Mouse (Mus musculus) C2C12 (cell line): ENCODE results near the gene Flt3. TPM values are rescaled to one million over a fixed set of nuclear protein-coding genes. Genes with fewer than 3 reads are reported as not detected.
A peak's percentile ranks its signal among the peaks of the same experiment; 100 is the strongest.

Experiments
- H3K27me3 ChIP-seq: one replicate; pipeline ENCODE4 v1.6.1; 2011; ENCODE audit not compliant: control insufficient read depth, insufficient read depth, insufficient read length
- H3K36me3 ChIP-seq: one replicate; pipeline ENCODE4 v1.6.1; 2011; ENCODE audit not compliant: control insufficient read depth, insufficient read depth
- H3K4me3 ChIP-seq: one replicate; pipeline ENCODE4 v1.5.1; 2011; ENCODE audit warnings: mild to moderate bottlenecking, control low read depth; ENCODE audit not compliant: poor library complexity, insufficient read depth, severe bottlenecking
- H3K79me2 ChIP-seq: one replicate; pipeline ENCODE4 v1.6.1; 2011; ENCODE audit not compliant: control insufficient read depth, insufficient read depth
- H3K79me3 ChIP-seq: one replicate; pipeline ENCODE4 v1.6.1; 2011; ENCODE audit warnings: low read depth, control low read depth
- H3ac ChIP-seq: one replicate; pipeline ENCODE3; 2011; ENCODE audit warnings: low read depth; ENCODE audit not compliant: control insufficient read depth, insufficient read length
- CEBPB ChIP-seq: IDR thresholded peaks from one replicate; pipeline ENCODE4 v1.6.1; 2011; ENCODE audit warnings: low read depth, mild to moderate bottlenecking, control low read depth, moderate library complexity
- CTCF ChIP-seq: IDR thresholded peaks from one replicate; pipeline ENCODE4 v1.5.1; 2011; ENCODE audit not compliant: control insufficient read depth, insufficient read depth, insufficient read length
- FOSL1 ChIP-seq: IDR thresholded peaks from one replicate; pipeline ENCODE4 v1.8.0; 2011; ENCODE audit warnings: mild to moderate bottlenecking, low read length; ENCODE audit not compliant: poor library complexity, insufficient read depth, severe bottlenecking
- MAX ChIP-seq: IDR thresholded peaks from one replicate; pipeline ENCODE4 v1.6.1; 2011; ENCODE audit warnings: mild to moderate bottlenecking, control low read depth
- MYOD1 ChIP-seq: IDR thresholded peaks from one replicate; pipeline ENCODE4 v1.6.1; 2011; ENCODE audit warnings: low read depth; ENCODE audit not compliant: control insufficient read depth, insufficient read length
- MYOG ChIP-seq: IDR thresholded peaks from one replicate; pipeline ENCODE4 v1.6.1; 2011; ENCODE audit not compliant: control insufficient read depth, insufficient read length; ENCODE audit errors: extremely low read depth
- USF1 ChIP-seq: IDR thresholded peaks from one replicate; pipeline ENCODE4 v1.6.1; 2011; ENCODE audit warnings: low read depth, mild to moderate bottlenecking, control low read depth, moderate library complexity
- polyA plus RNA-seq: library from polyadenylated mRNA; unstranded; fragments of >200 nt; fragmentation: generic; extraction: Trizol; gene quantifications from one replicate; pipeline ENCODE4 v1.2.1, GENCODE M21; 2012; ENCODE audit warnings: missing spikeins

The Flt3 gene
- polyA plus RNA-seq, 1 experiment: 0.01 TPM

- H3K79me3 ChIP-seq: no peaks in the 10 kb centered on the region
These were observed 83.0 kb downstream of the Flt3 start for GRCm38 (mm10) chr5:147317321-147317720.

GRCm38 (mm10) chr5:147315432-147316075 lies 84.7 kb downstream of the Flt3 start:
- TF ChIP-seq USF1: no peak
- TF ChIP-seq MYOD1: no peak
- no peak for TF ChIP-seq CTCF

More at GRCm38 (mm10) chr5:147317321-147317720, 83.0 kb downstream of the Flt3 start:
- Histone ChIP-seq H3ac (no peak overlapping the region), H3K4me3 (no peak overlapping the region), H3K36me3 (no peaks in the 10 kb centered on the region), H3K27me3 (peaks cover 27% of the 10 kb centered on the region), H3K79me2 (no peaks in the 10 kb centered on the region)
- TF ChIP-seq CEBPB (no peak), USF1 (no peak), MAX (no peak), MYOD1 (no peak), MYOG (no peak), FOSL1 (no peak), CTCF (no peak)

GRCm38 (mm10) chr5:147314646-147315431 lies 85.5 kb downstream of the Flt3 start:
- Histone ChIP-seq H3K36me3 (no peaks in the 10 kb centered on the region), H3K27me3 (peaks cover 18% of the 10 kb centered on the region), H3K79me2 (no peaks in the 10 kb centered on the region), H3K4me3 (no peak overlapping the region), H3ac (no peak overlapping the region), H3K79me3 (no peaks in the 10 kb centered on the region)
- TF ChIP-seq MAX (peak; percentile 28), USF1 (no peak), FOSL1 (peak; percentile 33)

More at GRCm38 (mm10) chr5:147315432-147316075, 84.7 kb downstream of the Flt3 start:
- no peak overlapping the region for H3ac ChIP-seq
- H3K79me3 ChIP-seq: no peaks in the 10 kb centered on the region
- no peaks in the 10 kb centered on the region for H3K36me3 ChIP-seq
- H3K79me2 ChIP-seq: no peaks in the 10 kb centered on the region
- no peak overlapping the region for H3K4me3 ChIP-seq
- peaks cover 20% of the 10 kb centered on the region for H3K27me3 ChIP-seq

DNA sequence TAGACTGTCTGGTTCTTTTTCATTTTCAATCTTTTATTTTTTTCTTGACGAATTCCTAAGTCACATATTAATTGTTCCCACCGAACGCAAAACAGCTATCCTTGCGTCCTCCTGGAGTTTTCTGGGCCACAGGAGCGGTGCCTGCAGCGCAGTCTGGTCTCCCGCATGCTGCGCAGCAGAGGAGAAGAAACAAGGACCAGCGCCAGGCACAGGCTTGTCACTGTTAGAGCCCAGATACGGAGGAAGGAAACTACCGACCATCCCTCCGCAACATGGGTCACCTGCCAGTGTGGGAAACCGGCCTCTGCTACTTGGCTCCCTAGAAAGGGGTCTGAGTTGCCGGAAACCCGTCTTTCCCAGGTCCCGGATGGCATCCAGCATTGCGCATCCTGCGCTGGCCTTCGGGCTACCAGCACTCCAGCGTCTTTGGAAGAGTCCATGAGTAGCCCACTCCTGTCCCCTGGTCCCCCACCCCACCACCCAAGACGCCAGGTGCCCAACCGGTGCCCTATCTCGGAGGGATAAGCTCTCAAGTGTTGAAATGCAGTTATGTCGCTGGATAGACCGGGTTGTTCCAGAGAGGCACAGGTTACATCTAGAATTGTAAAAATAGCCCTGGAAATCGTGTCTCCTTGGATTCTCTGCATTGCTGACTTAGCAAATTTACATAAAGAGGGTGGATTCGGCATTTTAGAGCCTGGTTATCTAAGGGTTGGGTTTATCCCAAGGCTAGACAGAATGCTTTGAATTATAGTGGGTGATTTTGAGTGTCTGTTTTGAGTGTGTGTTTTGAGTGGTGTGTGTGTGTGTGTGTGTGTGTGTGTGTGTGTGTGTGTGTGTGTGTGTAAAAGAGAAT lies 87.2 kb downstream of the Flt3 start:
- Histone ChIP-seq H3K79me3 (no peaks in the 10 kb centered on the region), H3ac (no peak overlapping the region), H3K27me3 (peaks cover 34% of the 10 kb centered on the region), H3K36me3 (no peaks in the 10 kb centered on the region), H3K4me3 (no peak overlapping the region), H3K79me2 (no peaks in the 10 kb centered on the region)
- TF ChIP-seq MYOG: no peak
- no peak for TF ChIP-seq USF1
- no peak for TF ChIP-seq MAX
- TF ChIP-seq CEBPB: no peak
- no peak for TF ChIP-seq FOSL1
- TF ChIP-seq MYOD1: no peak
- TF ChIP-seq CTCF: no peak

- TF ChIP-seq FOSL1 (no peak), MAX (no peak), CTCF (no peak), USF1 (no peak), MYOD1 (no peak), CEBPB (no peak), MYOG (no peak)
- Histone ChIP-seq H3K79me2 (no peaks in the 10 kb centered on the region), H3ac (no peak overlapping the region), H3K27me3 (peaks cover 66% of the 10 kb centered on the region), H3K79me3 (no peaks in the 10 kb centered on the region), H3K4me3 (no peak overlapping the region), H3K36me3 (no peaks in the 10 kb centered on the region)
These were observed 90.5 kb downstream of the Flt3 start for GRCm38 (mm10) chr5:147309786-147310185.
